16 mouse cellular contexts compared by ENCODE assay signal in genomic region chr10:89521790-89522431, GRCm38 (mm10). TPM values are rescaled to one million over a fixed set of nuclear protein-coding genes. Genes with fewer than 3 reads are reported as not detected.
DNase-seq lines count a peak whose midpoint lies in the region; ATAC-seq lines count a peak whose summit lies in the region.
"Had no signal": no experiment of that assay in that cellular context is flagged by ENCODE, and none has a peak within 500 bp of the region (broad histone marks: within the 10 kb centered on the region; RNA-seq: fewer than 3 reads in every experiment).

No protein-coding gene starts in this region.

- H3K4me2 ChIP-seq in heart, embryonic 11.5 days: no peak overlapping the region
- H3K4me2 ChIP-seq in midbrain, embryonic 11.5 days: no peak overlapping the region
- H3K4me2 ChIP-seq in midbrain, embryonic 14.5 days (ENCODE audit: low read length): no peak overlapping the region
- no peak overlapping the region for H3K4me2 ChIP-seq in liver, embryonic 16.5 days (ENCODE audit: low read depth, low read length)
- H3K4me2 ChIP-seq: embryonic facial prominence, embryonic 13.5 days; forebrain, embryonic 15.5 days; neural tube, embryonic 12.5 days had no signal

- no peak overlapping the region for H3K9ac ChIP-seq in heart, embryonic 11.5 days (ENCODE audit: low read depth, low read length)
- H3K9ac ChIP-seq in midbrain, embryonic 11.5 days (ENCODE audit: low read length): no peak overlapping the region
- no peak overlapping the region for H3K9ac ChIP-seq in midbrain, embryonic 14.5 days (replicated peaks; ENCODE audit: low read length)
- no peak overlapping the region for H3K9ac ChIP-seq in liver, embryonic 16.5 days (ENCODE audit: low read depth, low read length)
- H3K9ac ChIP-seq: embryonic facial prominence, embryonic 13.5 days; forebrain, embryonic 15.5 days; neural tube, embryonic 12.5 days had no signal

- peak overlapping the region; percentile 59; the same call in 1 of the 2 replicates for H3K27ac ChIP-seq in heart, embryonic 11.5 days (ENCODE audit: low read depth, low read length)
- no peak overlapping the region for H3K27ac ChIP-seq in midbrain, embryonic 11.5 days (ENCODE audit: low read depth, low read length)
- no peak overlapping the region for H3K27ac ChIP-seq in midbrain, embryonic 14.5 days (replicated peaks; ENCODE audit: low read depth, low read length)
- H3K27ac ChIP-seq in liver, embryonic 16.5 days (ENCODE audit: low read length): peak overlapping the region; percentile 25; the same call in 1 of the 2 replicates
- no peak overlapping the region for H3K27ac ChIP-seq in embryonic facial prominence, embryonic 10.5 days (replicated peaks)
- H3K27ac ChIP-seq: embryonic facial prominence, embryonic 13.5 days; forebrain, embryonic 15.5 days; hindbrain, embryonic 10.5 days; left cerebral cortex, adult 2 months; macrophage; neural tube, embryonic 12.5 days had no signal

- intact Hi-C loops in heart, postnatal 36 days (cut with DNase I): no loop called here

- H3K9me3 ChIP-seq in heart, embryonic 11.5 days (replicated peaks; ENCODE audit: control insufficient read depth, low read length): no peaks in the 10 kb centered on the region
- no peaks in the 10 kb centered on the region for H3K9me3 ChIP-seq in midbrain, embryonic 11.5 days (ENCODE audit: control insufficient read depth, low read length)
- H3K9me3 ChIP-seq in midbrain, embryonic 14.5 days (ENCODE audit: control insufficient read depth, low read length): no peaks in the 10 kb centered on the region
- H3K9me3 ChIP-seq in liver, embryonic 16.5 days (replicated peaks; ENCODE audit: control insufficient read depth, low read length): no peaks in the 10 kb centered on the region
- H3K9me3 ChIP-seq in embryonic facial prominence, embryonic 10.5 days: no peaks in the 10 kb centered on the region
- H3K9me3 ChIP-seq: embryonic facial prominence, embryonic 13.5 days; forebrain, embryonic 15.5 days; hindbrain, embryonic 10.5 days; neural tube, embryonic 12.5 days had no signal

- H3K27me3 ChIP-seq in heart, embryonic 11.5 days (ENCODE audit: control insufficient read depth, insufficient read depth, low read length): no peaks in the 10 kb centered on the region
- no peaks in the 10 kb centered on the region for H3K27me3 ChIP-seq in midbrain, embryonic 11.5 days (ENCODE audit: control insufficient read depth, insufficient read depth, low read length)
- H3K27me3 ChIP-seq in midbrain, embryonic 14.5 days (ENCODE audit: control insufficient read depth, insufficient read depth, low read length): no peaks in the 10 kb centered on the region
- no peaks in the 10 kb centered on the region for H3K27me3 ChIP-seq in liver, embryonic 16.5 days (ENCODE audit: control insufficient read depth, insufficient read depth, low read depth, low read length)
- no peaks in the 10 kb centered on the region for H3K27me3 ChIP-seq in embryonic facial prominence, embryonic 10.5 days (replicated peaks; ENCODE audit: low read depth, poor library complexity, severe bottlenecking)
- H3K27me3 ChIP-seq: embryonic facial prominence, embryonic 13.5 days; forebrain, embryonic 15.5 days; neural tube, embryonic 12.5 days had no signal

- ATAC-seq in heart, embryonic 11.5 days (replicated peaks; ENCODE audit: insufficient number of reproducible peaks, low FRiP score, low TSS enrichment): peak; percentile 61; the same call in 1 of the 2 replicates
- no peak for ATAC-seq in midbrain, embryonic 11.5 days (ENCODE audit: low FRiP score)
- no peak for ATAC-seq in midbrain, embryonic 14.5 days (ENCODE audit: low FRiP score, low TSS enrichment)
- ATAC-seq in liver, embryonic 16.5 days (ENCODE audit: low read depth): 0 out of 2 replicates have a peak, but pooled peaks have one; percentile 42
- ATAC-seq: forebrain, embryonic 15.5 days had no signal

- H3K4me3 ChIP-seq in heart, embryonic 11.5 days (ENCODE audit: low read depth, low read length): no peak overlapping the region
- H3K4me3 ChIP-seq in midbrain, embryonic 11.5 days (ENCODE audit: low read depth, low read length): no peak overlapping the region
- H3K4me3 ChIP-seq in midbrain, embryonic 14.5 days (replicated peaks; ENCODE audit: low read depth, low read length): no peak overlapping the region
- no peak overlapping the region for H3K4me3 ChIP-seq in liver, embryonic 16.5 days (ENCODE audit: low read depth, low read length)
- no peak overlapping the region for H3K4me3 ChIP-seq in embryonic facial prominence, embryonic 10.5 days
- H3K4me3 ChIP-seq: embryonic facial prominence, embryonic 13.5 days; forebrain, embryonic 15.5 days; hindbrain, embryonic 10.5 days; left cerebral cortex, adult 2 months; neural tube, embryonic 12.5 days had no signal

- 41% methylated on average over 9 of the region's 9 CpGs for WGBS in heart, embryonic 11.5 days (ENCODE audit: insufficient replicate concordance)
- 91% methylated on average over 9 of the region's 9 CpGs for WGBS in midbrain, embryonic 11.5 days
- 95% methylated on average over 9 of the region's 9 CpGs for WGBS in midbrain, embryonic 14.5 days
- WGBS in liver, embryonic 16.5 days (ENCODE audit: insufficient replicate concordance): 33% methylated on average over 9 of the region's 9 CpGs
- 89% methylated on average over 9 of the region's 9 CpGs for WGBS in embryonic facial prominence, embryonic 10.5 days

- no peak for DNase-seq in heart, postnatal 36 days
- DNase-seq in midbrain, embryonic 11.5 days (ENCODE audit: low spot score, missing footprints): peak; percentile 54
- no peak for DNase-seq in midbrain, embryonic 14.5 days
- DNase-seq in thymus, postnatal 36 days: peak; percentile 18 to 20
- no peak for DNase-seq in layer of hippocampus, postnatal 10 days (ENCODE audit: low spot score in 2 of 2)
- DNase-seq in embryonic facial prominence, embryonic 10.5 days (ENCODE audit: low spot score): no peak
- DNase-seq: adrenal gland, postnatal 25 days; cerebellum, adult 11-12 months had no signal

- H3K4me1 ChIP-seq in heart, embryonic 11.5 days (ENCODE audit: control insufficient read depth, insufficient read depth, low read length): peaks cover 7% of the 10 kb centered on the region; the same call in 1 of the 2 replicates
- no peaks in the 10 kb centered on the region for H3K4me1 ChIP-seq in midbrain, embryonic 11.5 days (ENCODE audit: control insufficient read depth, insufficient read depth, low read length)
- H3K4me1 ChIP-seq in midbrain, embryonic 14.5 days (ENCODE audit: control insufficient read depth, insufficient read depth, low read length): no peaks in the 10 kb centered on the region
- H3K4me1 ChIP-seq in liver, embryonic 16.5 days (ENCODE audit: control insufficient read depth, low read depth, low read length): no peaks in the 10 kb centered on the region
- H3K4me1 ChIP-seq in embryonic facial prominence, embryonic 10.5 days: no peaks in the 10 kb centered on the region
- H3K4me1 ChIP-seq: embryonic facial prominence, embryonic 13.5 days; forebrain, embryonic 15.5 days; hindbrain, embryonic 10.5 days; neural tube, embryonic 12.5 days had no signal

- H3K36me3 ChIP-seq in heart, embryonic 11.5 days (ENCODE audit: control insufficient read depth, insufficient read depth, low read length): no peaks in the 10 kb centered on the region
- no peaks in the 10 kb centered on the region for H3K36me3 ChIP-seq in midbrain, embryonic 11.5 days (ENCODE audit: control insufficient read depth, insufficient read depth, low read length)
- H3K36me3 ChIP-seq in midbrain, embryonic 14.5 days (ENCODE audit: control insufficient read depth, insufficient read depth, low read length): no peaks in the 10 kb centered on the region
- no peaks in the 10 kb centered on the region for H3K36me3 ChIP-seq in liver, embryonic 16.5 days (ENCODE audit: control insufficient read depth, insufficient read depth)
- H3K36me3 ChIP-seq in embryonic facial prominence, embryonic 10.5 days (replicated peaks): no peaks in the 10 kb centered on the region
- H3K36me3 ChIP-seq: embryonic facial prominence, embryonic 13.5 days; forebrain, embryonic 15.5 days; hindbrain, embryonic 10.5 days; neural tube, embryonic 12.5 days had no signal

RNA-seq across cellular contexts. Expression of gene Nr1h4, which starts 11.5 kb away (rescaled TPM):
- 0.97 and 1.1 TPM in 2 replicates for polyA plus RNA-seq in heart, embryonic 11.5 days (2014; fragmentation: Nextera tagmentation; extraction: Ambion mirVana)
- under 1 TPM; 0.43 to 0.64 TPM for total RNA-seq in heart, postnatal 36 days (2021)
- polyA plus RNA-seq in midbrain, embryonic 11.5 days (2014; fragmentation: Nextera tagmentation; extraction: Ambion mirVana): 0.08 and 0.27 TPM in 2 replicates
- polyA plus RNA-seq in midbrain, embryonic 14.5 days (2014; fragmentation: Nextera tagmentation; extraction: Ambion mirVana): not detected in 2 replicates
- 7.4 and 8.4 TPM in 2 replicates for polyA plus RNA-seq in liver, embryonic 16.5 days (2015; fragmentation: Nextera tagmentation; extraction: Ambion mirVana)
- total RNA-seq in layer of hippocampus, postnatal 10 days (2021): under 1 TPM; 0.22 to 0.41 TPM
- polyA plus RNA-seq in embryonic facial prominence, embryonic 10.5 days (2016; fragmentation: Nextera tagmentation; extraction: Ambion mirVana): not detected in 2 replicates
- total RNA-seq: left cerebral cortex, adult 2 months had no signal
- polyA plus RNA-seq: embryonic facial prominence, embryonic 13.5 days; hindbrain, embryonic 10.5 days; macrophage; neural tube, embryonic 12.5 days had no signal

Comparison
In these comparisons a context has a peak if more than half of its experiments do, and no peak if none do; other contexts are left out.
1. DNase-seq: peak in midbrain, embryonic 11.5 days (single experiment) and thymus, postnatal 36 days (2 of 2); none in heart, postnatal 36 days (0 of 2), midbrain, embryonic 14.5 days (single experiment), layer of hippocampus, postnatal 10 days (0 of 2) and embryonic facial prominence, embryonic 10.5 days (single experiment).
2. ATAC-seq: peak in heart, embryonic 11.5 days (single experiment) and liver, embryonic 16.5 days (single experiment); none in midbrain, embryonic 11.5 days (single experiment) and midbrain, embryonic 14.5 days (single experiment).
3. H3K27ac ChIP-seq: peak in heart, embryonic 11.5 days (single experiment) and liver, embryonic 16.5 days (single experiment); none in midbrain, embryonic 11.5 days (single experiment), midbrain, embryonic 14.5 days (single experiment) and embryonic facial prominence, embryonic 10.5 days (single experiment).